Mouse (Mus musculus) MEL (cell line): ENCODE measurements around the gene C87499.

ENCODE experiments used
- CTCF ChIP-seq, 3 experiments: IDR thresholded peaks in 2 of 3; conservative IDR thresholded peaks in 1 of 3; 2 replicates each; pipeline ENCODE4 v1.5.1; 2011 to 2012; ENCODE audit warnings: low read length in 3 of 3, low read depth in 2 of 3, mild to moderate bottlenecking in 2 of 3, improper control_type of control experiment in 1 of 3, inconsistent platforms in 1 of 3, mixed read lengths in 1 of 3, moderate library complexity in 1 of 3; ENCODE audit not compliant: control insufficient read depth in 1 of 3, insufficient read depth in 1 of 3, poor library complexity in 1 of 3, severe bottlenecking in 1 of 3
- EP300 ChIP-seq, 2 experiments: IDR thresholded peaks; 2 replicates each; pipeline ENCODE4 v1.6.1; 2011; ENCODE audit warnings: improper control_type of control experiment in 2 of 2, low read length in 2 of 2, low read depth in 1 of 2, mild to moderate bottlenecking in 1 of 2
- GATA1 ChIP-seq: IDR thresholded peaks from 2 replicates; pipeline ENCODE4 v1.6.1; 2011; ENCODE audit warnings: low read depth, low read length, improper control_type of control experiment
- MAX ChIP-seq: IDR thresholded peaks from 2 replicates; pipeline ENCODE4 v1.6.1; 2011; ENCODE audit warnings: low read length, improper control_type of control experiment
- MAZ ChIP-seq: IDR thresholded peaks from 2 replicates; pipeline ENCODE4 v1.6.1; 2012; ENCODE audit warnings: low read depth, mild to moderate bottlenecking, inconsistent platforms, low read length, improper control_type of control experiment
- MYC ChIP-seq: IDR thresholded peaks from 2 replicates; pipeline ENCODE4 v1.6.1; 2011; ENCODE audit warnings: low read depth, mild to moderate bottlenecking, low read length, improper control_type of control experiment, moderate library complexity
- POLR2A ChIP-seq, 2 experiments: IDR thresholded peaks; 2 replicates each; pipeline ENCODE4 v1.6.1; 2011 to 2012; ENCODE audit warnings: low read length in 2 of 2, mild to moderate bottlenecking in 2 of 2, control low read depth in 1 of 2, improper control_type of control experiment in 1 of 2, low read depth in 1 of 2, moderate library complexity in 1 of 2; ENCODE audit not compliant: control insufficient read depth in 1 of 2, insufficient read depth in 1 of 2, poor library complexity in 1 of 2
- RCOR1 ChIP-seq: IDR thresholded peaks from 2 replicates; pipeline ENCODE4 v1.6.1; 2012; ENCODE audit warnings: low read depth, mild to moderate bottlenecking, inconsistent platforms, low read length, improper control_type of control experiment
- SIN3A ChIP-seq: IDR thresholded peaks from 2 replicates; pipeline ENCODE4 v1.6.1; 2012; ENCODE audit warnings: low read length, improper control_type of control experiment, inconsistent platforms
- UBTF ChIP-seq: IDR thresholded peaks from 2 replicates; pipeline ENCODE4 v1.6.1; 2012; ENCODE audit warnings: low read depth, mild to moderate bottlenecking, inconsistent platforms, low read length, improper control_type of control experiment, moderate library complexity, borderline replicate concordance; ENCODE audit not compliant: insufficient read depth
- USF1 ChIP-seq: IDR thresholded peaks from 2 replicates; pipeline ENCODE4 v1.6.1; 2014; ENCODE audit warnings: low read depth, mild to moderate bottlenecking, inconsistent platforms, low read length, improper control_type of control experiment, moderate library complexity
- ZC3H11A ChIP-seq: IDR thresholded peaks from 2 replicates; pipeline ENCODE4 v1.6.1; 2012; ENCODE audit warnings: low read depth, mild to moderate bottlenecking, inconsistent platforms, low read length, improper control_type of control experiment
- ZKSCAN1 ChIP-seq: IDR thresholded peaks from 2 replicates; pipeline ENCODE4 v1.6.1; 2012; ENCODE audit warnings: low read depth, mild to moderate bottlenecking, inconsistent platforms, low read length, improper control_type of control experiment, moderate library complexity

- TF ChIP-seq CTCF (IDR thresholded peaks at IDR 0.05 in 2 of 3, conservative IDR thresholded peaks at IDR 0.05 in 1 of 3; ENCODE audit: control insufficient read depth in 1 of 3, insufficient read depth in 1 of 3, low read depth in 2 of 3, low read length in 3 of 3, poor library complexity in 1 of 3, severe bottlenecking in 1 of 3) (no peak), UBTF (no peak), GATA1 (no peak), USF1 (no peak), MAX (no peak), MAZ (no peak), SIN3A (no peak), ZKSCAN1 (no peak), MYC (no peak), ZC3H11A (no peak), POLR2A (IDR thresholded peaks at IDR 0.05; ENCODE audit: control insufficient read depth in 1 of 2, insufficient read depth in 1 of 2, low read depth in 1 of 2, low read length in 2 of 2, poor library complexity in 1 of 2) (no peak), EP300 (IDR thresholded peaks at IDR 0.05; ENCODE audit: low read depth in 1 of 2, low read length in 2 of 2) (no peak), RCOR1 (no peak)
These were observed at the start of gene C87499 for GRCm38 (mm10) chr4:88634311-88634710.
